Mouse (Mus musculus): ENCODE data around the gene Gm10306. TPM values are rescaled to one million over a fixed set of nuclear protein-coding genes. Genes with fewer than 3 reads are reported as not detected.

Gene Gm10306
- polyA plus RNA-seq, 2 experiments from 2014 or later, result not detected

Other genes with a start within 250 kb of the Gm10306 start
- 1 to 10 TPM; 5.3 to 6.2 TPM for gene Caap1, start 250 bp downstream of the Gm10306 start, polyA plus RNA-seq (2017; shearing (Covaris generic))
- gene Plaa, start 46.7 kb downstream of the Gm10306 start, polyA plus RNA-seq (2017; shearing (Covaris generic)), result 10 to 100 TPM; 31.6 to 33.7 TPM
- 1 to 10 TPM; 4.6 to 6.4 TPM for gene Ift74, start 57.9 kb downstream of the Gm10306 start, polyA plus RNA-seq (2017; shearing (Covaris generic))
- not detected for gene Lrrc19, start 93.6 kb downstream of the Gm10306 start, polyA plus RNA-seq (2017; shearing (Covaris generic))
- gene Tek, start 182.7 kb downstream of the Gm10306 start, polyA plus RNA-seq (2017; shearing (Covaris generic)), result not detected

Measured in CD4-positive, CD25-positive, alpha-beta regulatory T cell, adult 4 months (primary cell).